Mouse (Mus musculus) C2C12 (cell line): ENCODE results near the gene Ammecr1.

Experiments
- CEBPB ChIP-seq: IDR thresholded peaks from one replicate; pipeline ENCODE4 v1.6.1; 2011; ENCODE audit warnings: low read depth, mild to moderate bottlenecking, control low read depth, moderate library complexity
- CTCF ChIP-seq: IDR thresholded peaks from one replicate; pipeline ENCODE4 v1.5.1; 2011; ENCODE audit not compliant: control insufficient read depth, insufficient read depth, insufficient read length
- MYOG ChIP-seq: IDR thresholded peaks from one replicate; pipeline ENCODE4 v1.6.1; 2011; ENCODE audit not compliant: control insufficient read depth, insufficient read length; ENCODE audit errors: extremely low read depth
- USF1 ChIP-seq: IDR thresholded peaks from one replicate; pipeline ENCODE4 v1.6.1; 2011; ENCODE audit warnings: low read depth, mild to moderate bottlenecking, control low read depth, moderate library complexity

DNA sequence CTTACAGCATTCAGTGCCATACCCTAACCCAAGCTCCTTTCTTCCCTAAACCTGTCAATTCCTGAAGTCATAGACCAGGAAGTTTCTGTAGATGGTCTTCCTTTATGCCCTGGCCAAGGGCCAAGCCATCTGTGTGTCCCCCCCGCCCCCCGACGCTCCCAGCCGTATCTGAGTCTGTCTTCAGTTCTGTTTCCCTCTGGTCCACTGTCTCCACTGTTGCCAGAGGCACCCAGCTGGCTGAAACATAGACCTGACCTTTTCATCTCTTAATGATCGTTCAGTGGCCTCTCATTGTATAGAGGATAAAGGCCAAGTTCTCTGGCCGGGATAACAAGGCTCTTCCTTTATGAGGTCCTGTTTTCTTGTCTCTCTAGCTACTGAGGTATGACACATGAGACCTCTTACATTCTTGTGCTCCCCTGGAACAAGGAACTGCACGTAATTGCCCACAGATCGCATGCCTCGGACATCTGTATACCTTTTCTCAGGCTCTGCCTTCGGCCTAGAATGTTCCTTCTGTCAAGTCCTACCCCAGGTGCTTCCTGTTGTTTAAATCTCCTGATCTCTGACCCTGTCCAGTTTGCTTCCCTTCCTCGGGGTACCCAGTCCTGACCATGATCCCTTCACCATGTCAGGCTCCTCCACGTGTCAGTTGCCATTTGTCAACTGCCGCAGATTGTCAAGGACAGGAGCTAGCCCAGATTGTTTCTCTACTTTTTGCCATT lies 138.2 kb downstream of the Ammecr1 start:
- no peak for TF ChIP-seq CEBPB
- no peak for TF ChIP-seq MYOG
- no peak for TF ChIP-seq CTCF
- no peak for TF ChIP-seq USF1
